Mouse (Mus musculus) spleen, adult 12 weeks (tissue): Measurements from ENCODE around the gene Ergic1.

Experiments
- DNase-seq: peaks from one replicate; pipeline ENCODE4 v3.0.0; 2022; ENCODE audit warnings: low spot score

The Ergic1 gene

DNA sequence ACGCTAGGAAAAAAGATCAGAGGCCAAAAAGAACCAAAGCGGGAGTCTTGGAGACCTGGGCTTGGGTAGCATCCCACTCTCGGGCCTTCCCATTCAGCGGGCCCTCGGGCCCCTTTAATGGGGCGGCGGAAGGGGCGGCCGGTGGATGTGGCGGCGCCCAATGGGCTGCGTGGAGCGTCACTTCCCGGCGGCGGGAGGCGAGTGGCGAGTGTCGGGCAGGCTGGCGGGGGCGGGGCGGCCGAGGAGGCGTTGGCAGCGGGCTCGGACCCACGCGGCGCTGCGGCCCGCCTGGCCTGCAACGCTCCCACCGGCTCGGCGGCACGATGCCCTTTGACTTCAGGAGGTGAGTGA, at the start of gene Ergic1:
Gene Ergic1 (plus strand): TSS at position 200 of the 351 bp plus-strand sequence.
- DNase-seq: peak; percentile 61

GRCm38 (mm10) chr17:26511816-26512774, 49.2 kb upstream of the Ergic1 start:
- DNase-seq: no peak

DNA sequence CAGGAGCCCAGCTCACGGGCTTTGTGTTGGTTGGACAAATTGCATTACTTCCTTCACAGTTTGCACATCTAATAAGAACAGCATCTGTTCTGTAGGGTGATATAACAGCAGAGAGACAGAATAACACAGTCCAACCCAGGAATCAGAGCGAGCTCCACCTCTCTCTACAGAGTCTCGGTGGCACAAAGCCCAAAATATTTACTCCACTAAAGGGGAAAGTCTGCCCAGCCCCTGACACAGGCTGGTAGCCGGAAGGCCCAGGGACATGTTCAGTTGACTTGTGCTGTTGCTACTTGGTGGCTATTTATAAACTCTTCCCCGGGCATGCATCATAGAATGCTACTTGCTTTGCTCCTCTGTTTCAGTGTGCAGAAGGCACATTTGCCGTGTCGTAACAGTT, 48.3 kb upstream of the Ergic1 start:
- DNase-seq: no peak

DNA sequence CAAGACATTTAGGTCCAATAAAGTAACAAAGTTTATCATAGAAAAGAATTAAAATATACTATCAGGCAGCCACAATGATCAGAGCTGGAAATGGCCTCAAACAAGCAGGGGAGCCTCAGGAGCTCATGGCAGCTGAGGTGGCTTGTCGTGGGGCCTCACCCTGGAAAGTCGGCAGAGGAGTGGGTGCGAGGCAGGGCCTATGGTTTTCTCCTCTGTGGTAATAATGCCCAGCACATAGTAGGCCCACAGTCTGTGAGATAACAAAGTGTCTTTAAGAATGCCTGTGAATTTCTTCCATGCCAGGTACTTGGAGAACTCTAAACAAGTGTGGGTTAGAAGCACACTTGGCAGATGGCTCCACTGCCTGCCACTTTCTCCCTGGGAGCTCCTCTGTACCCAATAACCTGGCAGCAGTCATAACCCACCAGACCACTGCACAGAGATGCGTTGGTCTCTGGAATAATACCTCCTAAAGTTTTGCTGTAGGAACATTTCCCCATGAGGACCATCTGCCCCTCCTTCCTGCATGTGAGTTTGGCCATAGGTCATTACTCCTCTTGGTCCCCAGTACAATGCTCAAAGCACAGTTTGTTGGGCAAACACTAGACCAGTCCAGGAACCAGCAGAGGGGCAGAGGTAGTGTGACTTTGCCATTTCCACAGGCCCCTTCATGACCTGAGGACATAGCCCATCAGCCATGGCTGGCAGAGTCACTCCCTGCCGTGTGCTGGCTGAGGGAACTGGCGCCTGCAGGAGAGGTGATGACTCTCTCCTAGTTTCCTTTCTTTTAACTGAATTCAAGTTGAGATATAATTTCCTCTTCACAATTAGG, 47.6 kb upstream of the Ergic1 start:
- no peak for DNase-seq

DNA sequence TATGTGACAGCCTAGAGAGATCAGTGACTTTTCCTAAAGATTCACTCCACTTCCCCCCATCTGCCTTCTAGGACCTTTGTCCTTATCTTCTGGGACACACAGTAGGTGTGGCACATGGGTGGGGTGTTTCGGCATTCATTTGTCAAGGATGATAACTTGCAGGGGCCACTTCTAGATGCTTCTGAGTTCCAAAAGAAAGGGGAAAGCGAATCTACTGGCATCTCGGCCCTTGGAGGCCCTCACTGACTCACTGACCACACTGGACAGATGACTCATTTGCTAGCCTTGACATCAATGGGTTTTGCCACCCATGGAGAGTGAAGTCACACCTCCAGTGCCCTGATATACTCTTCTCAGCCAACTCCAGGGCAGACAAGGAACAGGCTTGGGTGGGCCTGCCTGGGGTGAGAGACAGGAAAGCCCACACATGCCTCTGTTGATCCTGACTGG, 46.7 kb upstream of the Ergic1 start:
- DNase-seq: peak; percentile 65

- no peak for DNase-seq
These were observed 45.6 kb upstream of the Ergic1 start for GRCm38 (mm10) chr17:26515675-26516074.

DNA sequence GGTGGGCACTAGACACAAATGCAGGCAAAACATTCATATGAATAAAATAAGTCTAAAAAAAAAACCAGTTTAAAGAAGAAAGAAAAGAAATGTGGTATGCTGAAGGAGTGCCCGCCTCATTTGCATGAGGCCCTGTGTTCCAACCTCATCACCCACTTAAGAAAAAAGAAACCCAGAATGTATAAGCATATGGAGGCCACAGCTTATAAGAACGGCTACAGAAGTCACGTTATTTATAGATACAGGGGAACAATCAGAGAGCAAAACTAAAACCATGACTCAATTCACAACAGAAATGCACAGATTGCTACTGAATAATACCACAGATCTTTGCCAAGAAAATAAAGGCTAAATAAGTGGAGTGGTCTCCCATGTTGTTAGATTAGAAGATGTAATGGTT, 43.0 kb upstream of the Ergic1 start:
- no peak for DNase-seq

DNA sequence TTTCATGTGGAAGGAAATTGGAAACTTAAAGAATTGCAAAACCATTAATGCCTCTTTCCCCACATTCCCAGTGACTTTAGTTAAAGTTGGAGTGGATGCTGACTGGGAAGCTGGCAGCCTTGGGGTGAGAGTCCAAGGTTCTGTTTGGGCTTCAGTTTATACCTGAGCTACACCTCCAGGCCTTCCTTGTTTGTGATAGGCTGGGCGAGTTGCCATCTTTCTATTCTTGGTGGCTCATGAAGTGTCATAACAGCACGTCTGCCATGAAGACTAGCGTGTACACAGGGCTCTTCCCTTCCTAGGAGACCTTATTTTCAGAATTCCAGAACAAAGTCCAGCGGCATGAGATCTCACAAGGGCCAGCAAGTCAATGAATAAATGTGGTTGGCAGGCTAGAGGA, 38.6 kb upstream of the Ergic1 start:
- DNase-seq: no peak

- no peak for DNase-seq
These were observed 37.0 kb upstream of the Ergic1 start for GRCm38 (mm10) chr17:26524316-26524715.

DNA sequence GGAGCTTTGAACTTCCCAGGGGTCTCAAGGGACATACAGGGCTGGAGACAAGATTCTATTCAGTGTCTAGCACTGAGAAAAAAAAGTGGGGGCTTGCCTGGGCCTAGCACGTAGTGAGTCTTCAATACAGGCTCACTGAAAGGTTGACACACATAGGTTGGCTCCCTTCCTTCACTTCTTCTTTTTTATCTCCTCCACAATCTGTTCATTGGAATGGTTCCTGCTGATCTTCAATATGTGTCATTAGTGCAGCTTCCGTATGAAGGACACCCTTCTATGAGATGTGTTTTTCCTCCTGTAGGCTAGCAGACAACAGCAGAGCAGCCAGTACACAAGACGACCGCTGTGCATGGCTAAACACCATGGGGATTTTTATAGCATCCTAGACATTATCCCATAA, 36.5 kb upstream of the Ergic1 start:
- no peak for DNase-seq

DNA sequence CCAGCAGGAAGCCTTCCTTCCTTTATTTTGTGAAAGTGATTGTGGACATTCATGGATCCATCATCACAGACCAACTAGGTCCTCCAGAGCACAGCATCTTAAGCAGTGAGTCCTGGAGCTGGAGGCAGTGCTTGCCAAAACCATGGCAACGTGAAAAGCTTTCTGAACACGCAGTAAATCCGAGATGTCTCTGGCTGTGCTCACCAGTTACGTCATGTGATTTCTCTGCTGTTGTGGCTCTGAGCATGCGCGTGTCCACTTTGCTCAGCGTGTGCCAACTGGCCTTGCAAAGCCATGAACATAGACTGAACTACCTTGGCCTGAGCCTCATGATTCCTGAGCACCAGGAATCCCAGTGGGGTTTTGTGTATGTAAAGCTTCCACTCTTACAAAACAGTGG, 36.0 kb upstream of the Ergic1 start:
- no peak for DNase-seq

DNA sequence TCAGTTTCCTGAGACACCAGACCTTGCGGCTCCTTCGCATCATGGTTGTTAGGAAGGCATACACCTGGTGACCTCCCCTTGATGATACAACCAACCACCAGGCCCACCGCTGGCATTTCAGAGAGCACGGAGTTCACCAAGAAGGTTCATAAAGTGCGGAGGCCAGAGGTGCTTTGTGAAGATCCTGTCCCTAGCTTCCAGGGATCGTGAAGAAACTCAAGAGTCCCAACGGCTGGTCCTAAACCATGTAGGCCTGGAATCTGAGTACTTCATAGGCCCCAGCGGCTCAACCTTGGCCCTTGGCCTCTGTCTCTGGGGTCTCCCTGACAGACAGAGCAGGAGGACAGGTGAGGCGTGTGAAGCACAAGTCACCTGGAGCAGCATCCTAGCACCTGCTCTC, 34.0 kb upstream of the Ergic1 start:
- no peak for DNase-seq

GRCm38 (mm10) chr17:26528751-26529150, 32.5 kb upstream of the Ergic1 start:
- no peak for DNase-seq

GRCm38 (mm10) chr17:26529791-26530241, 31.5 kb upstream of the Ergic1 start:
- DNase-seq: no peak

DNA sequence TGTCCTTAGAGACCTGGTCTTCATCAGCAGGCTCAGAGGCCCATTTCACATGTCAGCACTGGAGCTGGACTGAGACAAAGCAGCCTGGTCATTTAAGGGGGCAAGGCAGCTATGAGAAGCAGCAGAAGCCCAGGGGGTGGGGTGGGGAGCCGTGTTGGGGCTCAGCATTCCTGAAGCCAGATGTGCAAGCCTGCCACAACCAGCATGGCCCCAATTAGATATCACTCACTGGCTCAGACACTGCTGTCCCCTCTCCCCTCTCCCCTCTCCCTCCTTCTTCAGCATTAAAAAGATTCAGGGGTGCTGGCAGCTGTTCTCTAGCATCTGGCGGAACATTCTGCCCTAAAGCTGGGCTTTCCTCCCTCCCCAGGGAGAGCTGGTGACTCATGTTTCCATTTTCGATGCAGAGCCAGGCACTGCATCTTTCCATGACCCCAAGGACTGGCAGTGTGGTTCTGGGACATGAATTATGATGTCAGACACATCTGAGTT, 30.7 kb upstream of the Ergic1 start:
- DNase-seq: no peak

DNA sequence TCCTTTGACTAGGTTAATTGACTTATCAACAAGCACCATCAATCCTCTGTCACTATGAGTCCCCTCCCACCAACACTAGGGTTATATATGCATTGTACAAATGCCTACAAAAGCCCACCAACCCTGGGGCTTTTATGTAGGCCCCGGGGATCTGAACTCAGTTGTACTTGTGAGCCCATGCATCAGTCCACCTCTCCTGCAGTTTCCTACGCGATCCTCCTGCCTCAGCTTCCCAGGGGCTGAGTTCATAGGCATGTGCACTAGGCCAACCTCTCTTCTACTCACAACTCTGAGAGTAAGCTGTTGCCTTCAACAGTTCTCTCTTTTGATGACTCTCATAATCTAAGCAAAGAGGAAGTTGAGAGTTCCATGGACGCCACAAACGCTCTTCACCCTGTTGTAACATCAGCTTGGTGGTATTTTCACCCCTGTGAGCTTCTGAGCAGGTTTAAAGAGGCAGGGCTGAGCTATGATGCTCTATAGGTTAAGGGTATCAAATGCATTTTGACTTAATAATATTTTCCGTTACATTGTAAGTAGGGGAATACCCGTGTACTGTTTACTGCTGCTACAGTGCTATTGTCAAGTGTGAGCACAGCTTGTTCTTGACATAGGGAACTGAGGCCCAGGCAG, 29.8 kb upstream of the Ergic1 start:
- DNase-seq: no peak

DNA sequence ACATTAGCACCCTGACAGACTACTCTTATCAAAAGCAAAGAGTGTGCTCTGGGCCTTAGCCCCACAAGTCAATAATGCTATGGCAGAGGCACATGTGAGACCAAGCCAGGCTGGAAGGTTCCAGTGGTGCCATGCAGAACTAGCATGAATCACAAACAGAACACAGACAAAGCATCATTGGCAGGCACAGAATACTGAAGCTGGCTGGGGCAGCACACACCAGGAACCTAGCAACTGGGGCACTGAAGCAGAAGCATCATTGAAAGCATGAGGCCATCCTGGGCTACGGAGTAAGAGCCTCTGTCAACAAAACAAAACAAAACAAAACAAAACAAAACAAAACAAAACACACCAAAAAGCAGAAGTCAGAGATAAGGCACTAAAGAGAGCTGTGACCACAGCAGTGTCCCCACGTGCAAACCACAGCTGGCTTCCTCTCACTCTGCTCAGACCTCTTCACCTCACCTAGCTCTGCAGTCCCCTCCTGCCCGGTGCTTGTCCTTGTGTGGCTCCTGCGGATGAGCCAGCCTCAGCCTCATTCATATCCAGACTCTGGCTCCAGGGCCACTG, 28.7 kb upstream of the Ergic1 start:
- DNase-seq: no peak

GRCm38 (mm10) chr17:26533871-26534372, 27.4 kb upstream of the Ergic1 start:
- DNase-seq: no peak

DNA sequence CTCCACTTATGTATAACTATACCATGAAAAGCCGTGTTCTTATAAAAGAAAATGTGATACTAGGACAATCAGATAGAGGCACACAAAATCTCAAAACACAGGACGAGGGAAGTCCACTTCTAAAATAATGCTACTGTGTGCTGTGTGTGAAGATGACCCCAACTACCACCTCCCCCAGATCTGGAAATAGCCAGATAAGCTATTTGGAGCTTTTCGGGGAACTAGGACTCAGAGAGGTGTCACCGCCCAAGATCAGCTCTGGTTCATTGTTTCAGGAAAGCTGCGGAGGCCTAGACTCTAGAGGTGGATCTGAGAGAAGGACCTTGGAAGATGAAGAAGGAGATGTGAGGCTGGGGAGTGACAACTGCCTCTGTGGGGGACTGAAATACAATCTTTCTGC, 26.6 kb upstream of the Ergic1 start:
- no peak for DNase-seq

GRCm38 (mm10) chr17:26535251-26536136, 25.8 kb upstream of the Ergic1 start:
- no peak for DNase-seq
